Mouse (Mus musculus) CH12.LX (cell line): Measurements from ENCODE around the gene Slc26a6.

Experiments used
- CTCF ChIP-seq, 2 experiments: IDR thresholded peaks in 1 of 2; conservative IDR thresholded peaks in 1 of 2; 2 replicates each; pipeline ENCODE4 v1.5.1; 2011 to 2012; ENCODE audit warnings: low read depth in 2 of 2, low read length in 2 of 2, improper control_type of control experiment in 1 of 2, inconsistent platforms in 1 of 2, mild to moderate bottlenecking in 1 of 2, moderate library complexity in 1 of 2
- EP300 ChIP-seq: IDR thresholded peaks from 2 replicates; pipeline ENCODE4 v1.6.1; 2011; ENCODE audit warnings: low read length, improper control_type of control experiment
- KAT2A ChIP-seq: IDR thresholded peaks from 2 replicates; pipeline ENCODE4 v1.6.1; 2012; ENCODE audit warnings: low read length, improper control_type of control experiment, inconsistent platforms; ENCODE audit not compliant: insufficient replicate concordance
- ZC3H11A ChIP-seq: IDR thresholded peaks from 2 replicates; pipeline ENCODE4 v1.6.1; 2012; ENCODE audit warnings: low read depth, mild to moderate bottlenecking, inconsistent platforms, low read length, improper control_type of control experiment

DNA sequence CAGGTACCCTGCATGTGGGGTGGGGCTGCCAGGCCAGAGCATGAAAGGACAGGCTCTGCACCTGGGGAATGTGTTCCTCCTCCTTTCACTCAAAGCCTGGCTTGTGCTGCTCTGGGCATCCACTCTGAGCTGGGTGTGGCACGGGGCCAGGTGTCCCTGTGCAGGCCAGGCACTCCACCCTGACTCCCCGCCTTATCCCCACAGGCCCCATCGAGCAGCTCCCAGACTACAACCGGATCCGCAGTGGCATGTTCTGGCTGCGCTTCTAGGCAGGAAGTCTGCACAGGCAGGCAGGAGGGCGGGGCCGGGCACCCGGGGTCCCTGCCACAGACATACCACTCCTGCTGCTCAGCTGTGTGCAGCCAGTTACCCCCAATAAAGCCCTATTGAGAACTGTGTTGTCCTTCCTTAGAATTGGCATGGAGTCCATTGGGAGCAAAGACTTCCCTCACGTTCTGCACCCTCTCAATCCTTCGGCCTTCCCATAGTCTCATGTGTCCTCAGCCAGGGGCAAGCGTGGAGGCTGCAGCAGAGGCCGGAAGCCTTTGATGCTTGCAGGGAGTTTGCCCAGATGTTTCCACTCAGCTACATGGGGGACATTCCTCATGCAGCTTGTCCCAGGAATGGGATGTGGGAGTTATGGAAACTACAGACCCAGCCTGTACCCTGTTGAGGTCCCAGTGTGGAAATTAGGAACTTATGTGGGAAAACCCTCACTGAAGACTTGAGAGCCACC is 96.3 kb downstream of the Slc26a6 start:
- TF ChIP-seq ZC3H11A (no peak), EP300 (no peak), CTCF (conservative IDR thresholded peaks at IDR 0.05 in 1 of 2, IDR thresholded peaks at IDR 0.05 in 1 of 2; ENCODE audit: low read depth in 2 of 2, low read length in 2 of 2) (no peak), KAT2A (no peak)
